Mouse (Mus musculus): ENCODE measurements around the gene Cdnf. TPM values are rescaled to one million over a fixed set of nuclear protein-coding genes. Genes with fewer than 3 reads are reported as not detected.

Gene Cdnf
- polyA plus RNA-seq, 1 experiment from 2014 or later: not detected

DNA sequence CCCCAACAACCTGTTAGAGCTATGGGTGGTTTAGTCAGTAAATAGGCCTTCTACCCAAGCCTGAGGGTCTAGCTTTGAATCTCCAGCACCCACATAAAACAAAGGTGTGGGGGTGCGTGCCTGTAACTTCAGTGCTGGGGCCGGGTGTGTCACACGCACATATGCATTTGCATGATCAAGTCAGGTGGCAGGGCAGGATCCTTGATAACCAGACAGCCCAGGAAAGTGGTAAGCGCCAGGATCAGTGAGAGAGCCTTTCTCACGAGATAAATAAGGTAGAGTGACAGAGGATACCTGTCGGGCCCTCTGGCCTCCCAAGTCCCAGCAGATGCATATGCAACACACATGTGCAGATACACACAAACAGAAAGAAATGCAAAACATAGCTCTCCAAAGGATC is 13.3 kb upstream of the Cdnf start:
- no peak overlapping the region for H3K4me3 ChIP-seq (ENCODE audit: low read depth, low read length)
- no peak overlapping the region for H3K27ac ChIP-seq (ENCODE audit: low read depth, low read length)
- H3K36me3 ChIP-seq (ENCODE audit: control insufficient read depth, insufficient read depth, low read length): peaks cover 9% of the 10 kb centered on the region
- H3K9me3 ChIP-seq (ENCODE audit: control insufficient read depth, low read length): no peaks in the 10 kb centered on the region
- ATAC-seq (ENCODE audit: insufficient read depth, low FRiP score, low TSS enrichment): no peak
- H3K4me2 ChIP-seq (ENCODE audit: low read depth): no peak overlapping the region
- WGBS: 90% methylated on average over 6 of the region's 6 CpGs
- DNase-seq (ENCODE audit: low spot score): no peak
- H3K4me1 ChIP-seq (ENCODE audit: control insufficient read depth, insufficient read depth, low read length): no peaks in the 10 kb centered on the region
- no peaks in the 10 kb centered on the region for H3K27me3 ChIP-seq (ENCODE audit: control insufficient read depth, insufficient read depth, low read length)
- no peak overlapping the region for H3K9ac ChIP-seq (ENCODE audit: low read length)

DNA sequence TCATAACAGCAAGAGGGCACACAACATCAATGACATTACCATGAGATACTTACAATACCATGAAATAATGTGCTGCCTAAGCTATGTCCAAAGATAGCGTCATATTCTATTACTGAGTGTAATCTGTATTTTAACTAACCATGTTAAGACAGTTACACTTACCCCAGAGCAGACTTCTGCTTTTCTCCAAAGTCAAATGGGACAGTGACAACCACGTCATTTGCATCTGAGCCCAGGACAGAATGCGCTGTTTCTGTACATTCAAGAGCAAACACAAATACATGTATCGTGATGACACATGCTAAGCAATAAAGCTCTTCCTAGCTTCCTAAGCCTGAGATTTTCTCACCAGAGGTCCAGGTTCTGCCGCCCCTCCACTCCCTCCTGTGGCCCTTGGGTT is 11.9 kb upstream of the Cdnf start:
- Histone ChIP-seq H3K4me2 (ENCODE audit: low read depth) (no peak overlapping the region), H3K27me3 (ENCODE audit: control insufficient read depth, insufficient read depth, low read length) (no peaks in the 10 kb centered on the region), H3K9me3 (ENCODE audit: control insufficient read depth, low read length) (no peaks in the 10 kb centered on the region), H3K4me1 (ENCODE audit: control insufficient read depth, insufficient read depth, low read length) (no peaks in the 10 kb centered on the region), H3K9ac (ENCODE audit: low read length) (no peak overlapping the region), H3K4me3 (ENCODE audit: low read depth, low read length) (no peak overlapping the region), H3K36me3 (ENCODE audit: control insufficient read depth, insufficient read depth, low read length) (peaks cover 7% of the 10 kb centered on the region), H3K27ac (ENCODE audit: low read depth, low read length) (no peak overlapping the region)
- ATAC-seq (ENCODE audit: insufficient read depth, low FRiP score, low TSS enrichment) (no peak), DNase-seq (ENCODE audit: low spot score) (no peak)
- WGBS: 94% methylated on average over 5 of the region's 5 CpGs

DNA sequence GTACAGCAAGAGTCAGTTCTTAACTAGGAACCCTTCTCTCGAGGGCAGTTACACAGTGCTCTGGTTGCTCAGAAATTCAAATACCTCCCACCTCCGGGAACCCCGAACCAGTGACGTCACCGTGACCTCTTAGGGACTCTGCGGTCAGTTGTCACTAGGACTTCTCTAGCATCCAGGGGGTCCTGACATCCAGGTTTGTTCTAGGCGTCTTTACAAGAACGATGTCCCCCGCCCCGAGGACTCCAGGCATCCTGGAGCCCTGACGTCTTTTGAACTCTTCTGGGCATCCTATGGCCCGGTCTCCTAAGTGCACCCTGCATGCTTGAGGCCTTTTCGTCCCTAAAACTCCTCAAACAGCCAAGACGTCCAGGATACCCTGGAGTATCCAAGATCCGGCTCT is 754 bp upstream of the Cdnf start:
- WGBS: under 1% methylated on average over 15 of the region's 15 CpGs
- peak overlapping the region; percentile 57 for H3K9ac ChIP-seq (ENCODE audit: low read length)

DNA sequence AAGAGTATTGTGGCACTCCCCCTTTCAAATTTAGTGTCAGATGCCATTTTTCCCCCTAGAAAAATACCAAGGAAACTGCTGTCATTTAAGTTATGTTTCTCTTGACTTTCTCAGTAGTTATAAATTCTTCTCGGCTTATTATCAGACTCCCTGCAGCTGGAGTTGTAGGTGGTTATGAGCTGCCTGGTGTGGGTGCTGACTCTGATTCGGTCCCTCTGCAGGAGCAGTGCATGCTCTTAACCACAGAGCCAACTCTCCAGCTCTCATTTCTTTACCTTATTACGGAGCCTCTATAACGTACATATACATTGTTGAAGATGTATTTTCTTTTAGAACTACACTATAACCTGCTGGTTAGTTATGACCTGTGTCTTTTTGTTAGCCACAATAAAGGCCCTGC is 9.7 kb downstream of the Cdnf start:
- Histone ChIP-seq H3K4me1 (ENCODE audit: control insufficient read depth, insufficient read depth, low read length) (no peaks in the 10 kb centered on the region), H3K27me3 (ENCODE audit: control insufficient read depth, insufficient read depth, low read length) (no peaks in the 10 kb centered on the region), H3K9ac (ENCODE audit: low read length) (no peak overlapping the region), H3K27ac (ENCODE audit: low read depth, low read length) (no peak overlapping the region), H3K4me2 (ENCODE audit: low read depth) (no peak overlapping the region), H3K36me3 (ENCODE audit: control insufficient read depth, insufficient read depth, low read length) (no peaks in the 10 kb centered on the region), H3K4me3 (ENCODE audit: low read depth, low read length) (no peak overlapping the region), H3K9me3 (ENCODE audit: control insufficient read depth, low read length) (no peaks in the 10 kb centered on the region)
- 89% methylated on average over 4 of the region's 4 CpGs for WGBS
- DNase-seq (ENCODE audit: low spot score): no peak
- ATAC-seq (ENCODE audit: insufficient read depth, low FRiP score, low TSS enrichment): no peak

More for the DNA sequence above, 754 bp upstream of the Cdnf start:
- Histone ChIP-seq H3K27ac (ENCODE audit: low read depth, low read length) (peak overlapping the region; percentile 1; the same call in 1 of the 2 replicates), H3K4me1 (ENCODE audit: control insufficient read depth, insufficient read depth, low read length) (peaks cover 6% of the 10 kb centered on the region; the same call in 1 of the 2 replicates), H3K4me2 (ENCODE audit: low read depth) (peak overlapping the region; percentile 71), H3K27me3 (ENCODE audit: control insufficient read depth, insufficient read depth, low read length) (no peaks in the 10 kb centered on the region), H3K36me3 (ENCODE audit: control insufficient read depth, insufficient read depth, low read length) (peaks cover 3% of the 10 kb centered on the region; the same call in 1 of the 2 replicates), H3K4me3 (ENCODE audit: low read depth, low read length) (peak overlapping the region; percentile 53), H3K9me3 (ENCODE audit: control insufficient read depth, low read length) (no peaks in the 10 kb centered on the region)
- DNase-seq (ENCODE audit: low spot score) (no peak), ATAC-seq (ENCODE audit: insufficient read depth, low FRiP score, low TSS enrichment) (peak; percentile 0; the same call in 1 of the 2 replicates)

DNA sequence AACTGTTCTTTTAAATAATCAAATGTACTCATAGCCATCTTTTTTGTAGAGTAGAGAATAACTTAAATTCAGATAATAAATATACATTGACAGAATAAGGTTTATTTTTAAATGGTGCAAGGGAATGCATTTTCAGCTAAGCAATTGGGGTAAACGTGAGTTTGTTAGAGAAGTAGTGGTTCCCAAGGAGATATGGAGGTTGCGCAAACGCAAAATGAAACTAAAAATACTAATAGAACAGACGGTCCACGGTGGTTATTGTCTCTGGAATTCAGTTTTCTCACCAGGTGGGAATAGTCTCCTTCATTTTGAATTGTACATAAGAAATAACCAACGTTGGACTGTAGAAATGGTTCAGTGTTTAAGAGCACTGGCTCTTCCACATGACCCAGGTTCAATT is 13.5 kb downstream of the Cdnf start:
- no peaks in the 10 kb centered on the region for H3K36me3 ChIP-seq (ENCODE audit: control insufficient read depth, insufficient read depth, low read length)
- H3K9ac ChIP-seq (ENCODE audit: low read length): no peak overlapping the region
- H3K4me2 ChIP-seq (ENCODE audit: low read depth): no peak overlapping the region
- no peak for DNase-seq (ENCODE audit: low spot score)
- no peak for ATAC-seq (ENCODE audit: insufficient read depth, low FRiP score, low TSS enrichment)
- no peaks in the 10 kb centered on the region for H3K4me1 ChIP-seq (ENCODE audit: control insufficient read depth, insufficient read depth, low read length)
- no peak overlapping the region for H3K4me3 ChIP-seq (ENCODE audit: low read depth, low read length)
- H3K27ac ChIP-seq (ENCODE audit: low read depth, low read length): no peak overlapping the region
- 81% methylated on average over 6 of the region's 6 CpGs for WGBS
- no peaks in the 10 kb centered on the region for H3K27me3 ChIP-seq (ENCODE audit: control insufficient read depth, insufficient read depth, low read length)
- H3K9me3 ChIP-seq (ENCODE audit: control insufficient read depth, low read length): no peaks in the 10 kb centered on the region

DNA sequence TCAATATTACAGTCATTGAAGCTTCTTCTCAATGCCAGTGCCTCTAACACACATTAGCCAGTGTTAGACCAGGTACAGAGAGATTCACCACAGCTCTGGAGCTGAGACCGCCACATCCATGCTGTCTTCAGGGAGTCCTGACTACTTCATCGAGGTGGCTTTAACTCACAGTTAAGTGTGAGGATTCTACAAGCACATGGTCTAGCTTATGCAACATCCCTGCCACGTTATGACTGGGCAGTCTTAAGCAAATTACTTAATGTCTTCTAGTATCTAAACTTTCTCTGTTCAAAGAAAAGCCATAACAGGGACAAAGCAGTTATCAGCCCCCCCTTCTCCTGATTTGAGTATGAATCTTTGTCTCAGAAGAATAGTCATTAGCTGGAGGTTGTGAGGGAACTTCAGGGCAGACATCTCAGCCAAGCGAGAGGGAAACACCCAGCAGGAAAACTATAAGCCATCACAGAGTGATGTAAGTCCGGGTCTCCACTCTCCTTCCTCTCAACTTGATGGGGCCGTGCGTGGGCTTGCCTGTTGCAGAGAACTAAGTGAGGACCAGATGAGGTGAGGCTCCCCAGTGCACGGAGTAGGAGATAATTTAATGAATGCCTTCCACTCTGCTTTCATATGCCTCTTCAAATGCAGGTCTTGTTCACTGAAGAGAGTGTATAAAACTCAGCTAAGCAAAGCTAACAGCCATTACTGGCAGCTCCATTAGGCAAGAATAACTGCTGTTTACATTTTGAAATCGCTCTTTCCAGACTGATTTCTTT is 28.7 kb downstream of the Cdnf start:
- H3K27ac ChIP-seq (ENCODE audit: low read depth, low read length): no peak overlapping the region
- H3K27me3 ChIP-seq (ENCODE audit: control insufficient read depth, insufficient read depth, low read length): no peaks in the 10 kb centered on the region
- H3K9me3 ChIP-seq (ENCODE audit: control insufficient read depth, low read length): no peaks in the 10 kb centered on the region
- H3K4me2 ChIP-seq (ENCODE audit: low read depth): no peak overlapping the region
- no peak overlapping the region for H3K4me3 ChIP-seq (ENCODE audit: low read depth, low read length)
- ATAC-seq (ENCODE audit: insufficient read depth, low FRiP score, low TSS enrichment) (no peak), DNase-seq (ENCODE audit: low spot score) (no peak)
- H3K4me1 ChIP-seq (ENCODE audit: control insufficient read depth, insufficient read depth, low read length): no peaks in the 10 kb centered on the region
- no peaks in the 10 kb centered on the region for H3K36me3 ChIP-seq (ENCODE audit: control insufficient read depth, insufficient read depth, low read length)
- H3K9ac ChIP-seq (ENCODE audit: low read length): no peak overlapping the region
- 69% methylated on average over 9 of the region's 9 CpGs for WGBS

DNA sequence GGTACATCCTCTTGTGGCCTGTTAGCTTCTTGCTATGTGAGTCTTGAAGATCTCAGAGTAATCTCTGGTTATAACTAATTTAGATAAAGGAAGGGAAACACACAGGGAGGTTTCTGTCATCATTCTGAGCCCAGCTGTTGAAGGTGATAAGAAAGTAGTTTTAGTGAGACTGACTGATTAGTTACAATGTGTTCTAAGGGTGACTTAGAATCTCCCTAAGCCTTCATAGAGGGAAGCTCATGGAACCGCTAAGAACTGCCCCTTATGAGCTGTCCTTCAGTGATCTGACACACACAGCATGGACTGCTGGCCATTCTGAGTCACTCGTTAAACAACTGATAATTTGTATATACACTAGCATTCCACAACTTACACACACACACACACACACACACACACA is 33.2 kb downstream of the Cdnf start:
- no peak for ATAC-seq (ENCODE audit: insufficient read depth, low FRiP score, low TSS enrichment)

DNA sequence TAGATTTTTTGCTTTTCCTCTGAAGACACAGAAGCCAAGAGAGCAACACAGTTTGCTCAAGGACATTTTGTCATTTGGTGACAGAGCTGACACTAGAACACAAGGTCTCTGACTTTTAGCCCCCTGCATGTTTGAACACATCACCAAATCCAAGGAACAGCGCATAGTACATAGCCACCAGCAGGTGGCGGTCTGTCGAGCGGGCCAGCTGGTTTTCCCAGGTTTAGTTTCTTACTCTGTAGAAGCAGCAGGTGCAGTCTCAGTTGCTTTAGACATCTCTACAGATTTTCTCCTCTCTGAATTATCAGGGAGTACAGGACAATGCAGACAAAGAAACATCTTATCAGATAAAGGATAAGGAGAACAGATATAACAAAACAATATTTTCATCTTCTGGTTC is 33.8 kb downstream of the Cdnf start:
- DNase-seq (ENCODE audit: low spot score): peak; percentile 70
- Histone ChIP-seq H3K4me3 (ENCODE audit: low read depth, low read length) (no peak overlapping the region), H3K27ac (ENCODE audit: low read depth, low read length) (no peak overlapping the region), H3K36me3 (ENCODE audit: control insufficient read depth, insufficient read depth, low read length) (no peaks in the 10 kb centered on the region), H3K9ac (ENCODE audit: low read length) (no peak overlapping the region), H3K9me3 (ENCODE audit: control insufficient read depth, low read length) (no peaks in the 10 kb centered on the region), H3K4me1 (ENCODE audit: control insufficient read depth, insufficient read depth, low read length) (no peaks in the 10 kb centered on the region), H3K27me3 (ENCODE audit: control insufficient read depth, insufficient read depth, low read length) (no peaks in the 10 kb centered on the region), H3K4me2 (ENCODE audit: low read depth) (no peak overlapping the region)
- ATAC-seq (ENCODE audit: insufficient read depth, low FRiP score, low TSS enrichment): no peak
- 3% methylated on average over 4 of the region's 4 CpGs for WGBS

More for the DNA sequence above, 33.2 kb downstream of the Cdnf start:
- DNase-seq (ENCODE audit: low spot score): no peak
- Histone ChIP-seq H3K9me3 (ENCODE audit: control insufficient read depth, low read length) (no peaks in the 10 kb centered on the region), H3K27ac (ENCODE audit: low read depth, low read length) (no peak overlapping the region), H3K9ac (ENCODE audit: low read length) (no peak overlapping the region), H3K4me2 (ENCODE audit: low read depth) (no peak overlapping the region), H3K4me1 (ENCODE audit: control insufficient read depth, insufficient read depth, low read length) (no peaks in the 10 kb centered on the region), H3K36me3 (ENCODE audit: control insufficient read depth, insufficient read depth, low read length) (no peaks in the 10 kb centered on the region), H3K27me3 (ENCODE audit: control insufficient read depth, insufficient read depth, low read length) (no peaks in the 10 kb centered on the region), H3K4me3 (ENCODE audit: low read depth, low read length) (no peak overlapping the region)
- WGBS: 67% methylated on average over 2 of the region's 2 CpGs

DNA sequence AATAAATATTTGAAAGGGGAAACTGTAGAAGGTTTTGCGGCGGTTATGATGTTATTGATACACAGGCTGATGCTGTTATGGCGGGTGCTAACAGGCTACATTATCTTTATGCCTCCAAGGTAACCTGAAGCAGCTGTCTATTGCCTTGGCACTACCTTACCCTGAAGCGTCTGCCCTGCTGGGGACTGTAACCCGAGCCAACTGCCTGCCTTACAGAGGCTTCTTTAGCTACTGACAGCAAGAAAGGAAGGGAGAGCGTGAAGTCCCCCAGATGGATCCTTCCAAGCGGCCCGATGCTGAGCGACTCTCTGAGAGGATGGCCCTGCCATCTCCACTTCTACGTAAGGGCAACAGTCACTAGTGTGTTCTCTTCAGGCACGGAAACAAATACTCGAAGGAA is 57.4 kb downstream of the Cdnf start, which contains the start of gene Fam107b:
Gene Fam107b, plus strand, starts transcription at position 303 of the 400 bp plus-strand sequence.
- Histone ChIP-seq H3K4me2 (ENCODE audit: low read depth) (no peak within 1 kb of the TSS), H3K9ac (ENCODE audit: low read length) (no peak within 1 kb of the TSS), H3K9me3 (ENCODE audit: control insufficient read depth, low read length) (no peaks in the 10 kb centered on the region), H3K4me3 (ENCODE audit: low read depth, low read length) (no peak within 1 kb of the TSS), H3K27ac (ENCODE audit: low read depth, low read length) (no peak within 1 kb of the TSS), H3K4me1 (ENCODE audit: control insufficient read depth, insufficient read depth, low read length) (no peaks in the 10 kb centered on the region), H3K27me3 (ENCODE audit: control insufficient read depth, insufficient read depth, low read length) (no peaks in the 10 kb centered on the region), H3K36me3 (ENCODE audit: control insufficient read depth, insufficient read depth, low read length) (no peaks in the 10 kb centered on the region)
- 70% methylated on average over 12 of the region's 12 CpGs for WGBS
- no peak for DNase-seq (ENCODE audit: low spot score)
- ATAC-seq (ENCODE audit: insufficient read depth, low FRiP score, low TSS enrichment): no peak
